Mouse (Mus musculus): ENCODE results near the gene Rps6ka2.
"Not testable (repeated sequence)": the region's sequence is repeated elsewhere in the genome, so short reads cannot be mapped to it uniquely, and the experiment has no call there.

DNA sequence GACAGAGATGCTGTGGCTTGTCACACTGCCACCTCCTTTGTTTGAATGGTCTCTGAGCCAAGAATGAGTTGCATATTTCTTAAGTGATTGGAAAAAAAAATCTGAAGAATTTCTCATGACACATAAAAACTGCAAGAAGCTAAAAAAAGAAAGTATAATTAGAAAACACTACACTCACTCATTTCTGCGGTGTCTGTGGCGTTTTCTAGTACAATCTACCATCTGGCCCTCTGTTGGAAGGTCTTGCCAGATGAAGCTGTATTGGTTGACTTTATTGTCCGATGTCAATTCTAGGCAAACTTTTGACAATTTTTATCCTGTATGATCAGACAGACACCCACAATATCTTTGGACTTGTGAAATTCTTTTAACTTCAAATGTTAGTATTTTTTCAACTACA is 49.1 kb upstream of the Rps6ka2 start:
- TF ChIP-seq POLR2A (IDR thresholded peaks at IDR 0.05; ENCODE audit: low read depth, low read length); CTCF (IDR thresholded peaks at IDR 0.05; ENCODE audit: extremely low read depth, insufficient read length, insufficient replicate concordance, low read depth, low read length): not testable (repeated sequence)

Measured in small intestine, adult 2 months (tissue).